Mouse (Mus musculus) B cell, adult 62 days (primary cell): Measurements from ENCODE around the gene Zc3h4. TPM values are rescaled to one million over a fixed set of nuclear protein-coding genes. Genes with fewer than 3 reads are reported as not detected.

Source experiments
- total RNA-seq: library from RNA; stranded (reverse); gene quantifications from 4 replicates; pipeline ENCODE4 v1.2.4, GENCODE M21; 2023

The Zc3h4 gene
- total RNA-seq, result 83.6 to 104 TPM (median 96.1 TPM) in 4 replicates

GRCm38 (mm10) chr7:16400689-16401611 lies at the start of gene Zc3h4:
TSS of gene Zc3h4 (plus strand) at chr7:16400910.

DNA sequence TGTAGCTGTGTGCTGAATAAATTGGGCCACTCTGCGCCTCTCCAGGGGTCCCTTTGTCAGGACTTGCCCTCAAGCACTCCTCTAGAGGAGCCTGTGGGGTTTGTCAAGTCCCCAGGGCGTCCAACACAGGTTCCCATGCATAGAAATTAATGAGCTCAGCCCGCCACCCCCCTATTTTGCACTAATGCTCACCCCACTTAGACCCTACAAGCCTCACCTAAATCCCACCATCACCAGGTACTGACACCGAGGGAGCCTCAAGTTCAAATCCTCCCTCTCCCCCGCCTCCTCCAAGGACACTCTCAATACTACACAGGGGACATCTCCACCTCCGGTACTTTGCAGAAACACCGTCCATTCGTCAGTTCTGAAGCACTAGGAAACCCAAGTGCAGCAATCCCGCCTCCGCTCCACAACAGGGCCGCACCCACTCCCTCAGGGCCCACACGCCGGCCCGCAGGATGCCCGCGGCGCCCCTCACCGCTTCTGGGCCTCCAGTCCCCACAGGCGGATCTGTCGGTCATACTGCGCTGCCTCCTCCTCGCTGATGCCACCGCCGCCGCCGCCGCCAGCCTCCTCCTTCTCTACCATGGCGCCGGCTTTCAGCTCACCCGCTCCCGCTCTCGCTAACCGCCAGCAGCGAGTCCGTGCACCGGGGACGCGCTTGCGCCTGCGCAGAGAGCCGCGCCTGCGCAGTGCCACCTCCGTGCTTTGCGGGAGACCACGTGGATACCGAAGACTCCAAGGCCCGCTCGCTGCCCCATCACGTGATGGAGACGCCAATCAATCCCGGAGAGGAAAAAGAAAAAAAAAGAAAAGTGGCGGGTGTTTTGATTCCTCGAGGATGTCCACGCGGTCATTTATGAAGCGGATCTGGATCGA lies 13.3 kb upstream of the Zc3h4 start, which contains the start of gene Sae1:
Gene Sae1, minus strand, starts transcription at position 647 of the 882 bp plus-strand sequence.

DNA sequence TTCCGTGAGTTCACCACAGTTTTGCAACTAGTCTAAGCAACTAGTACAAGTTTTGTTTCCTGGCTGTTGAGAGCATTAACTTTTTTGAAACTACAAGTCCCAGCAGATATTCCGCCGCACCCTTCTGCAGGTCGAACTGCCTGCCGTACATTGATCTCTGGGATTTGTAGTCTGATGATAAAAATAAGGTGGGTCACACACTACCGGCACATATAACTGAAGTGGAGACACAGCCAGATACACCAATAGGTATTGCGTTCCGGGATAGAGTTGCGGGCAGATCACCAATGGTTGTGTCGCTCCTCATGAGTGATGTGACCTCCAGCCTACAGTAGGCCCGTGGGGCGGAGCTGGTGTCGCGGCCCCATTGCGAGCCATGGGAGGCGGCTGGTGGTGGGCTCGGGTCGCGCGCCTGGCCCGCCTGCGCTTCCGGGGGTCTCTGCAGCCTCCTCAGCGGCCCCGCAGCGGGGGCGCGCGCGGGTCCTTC lies 51.9 kb downstream of the Zc3h4 start, which contains the start of gene Tmem160:
Gene Tmem160, plus strand, starts transcription at position 193 of the 487 bp plus-strand sequence.

DNA sequence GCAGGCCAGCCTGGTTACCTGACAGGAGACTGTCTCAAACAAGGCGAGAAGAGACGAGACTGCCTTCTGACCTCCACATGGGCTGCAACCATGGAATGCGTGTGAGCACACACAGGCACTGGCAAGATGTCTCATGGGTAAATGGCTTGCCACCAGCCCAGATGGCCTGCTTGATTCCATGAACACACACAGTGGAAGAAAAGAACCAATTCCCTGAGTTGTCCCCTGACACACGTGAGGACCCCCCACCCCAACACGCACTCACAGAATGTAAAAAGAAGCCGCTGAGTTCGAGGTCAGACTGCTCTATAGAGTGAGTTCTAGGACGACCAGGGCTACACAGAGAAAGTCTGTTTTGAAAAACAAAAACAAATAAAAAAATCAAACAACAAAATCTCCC lies 76.9 kb downstream of the Zc3h4 start, which contains the start of gene Npas1:
Gene Npas1, minus strand, starts transcription at position 101 of the 400 bp plus-strand sequence.

Other genes with a start within 250 kb of the Zc3h4 start
- gene Meis3, start 225.8 kb upstream of the Zc3h4 start, total RNA-seq, result 15.3 to 24.5 TPM (median 19.8 TPM) in 4 replicates
- 45.3 to 52.6 TPM (median 50.0 TPM) in 4 replicates for gene Dhx34, start 178.9 kb upstream of the Zc3h4 start, total RNA-seq
- 1.3 to 2.0 TPM (median 1.5 TPM) in 4 replicates for gene C5ar2, start 156.8 kb upstream of the Zc3h4 start, total RNA-seq
- gene C5ar1, start 141.4 kb upstream of the Zc3h4 start, total RNA-seq, result not detected in 4 replicates
- 33.1 to 39.0 TPM (median 33.8 TPM) in 4 replicates for gene Inafm1, start 127.3 kb upstream of the Zc3h4 start, total RNA-seq
- gene Ccdc9, start 114.1 kb upstream of the Zc3h4 start, total RNA-seq, result 436 to 443 TPM (median 440 TPM) in 4 replicates
- gene Bbc3, start 92.5 kb upstream of the Zc3h4 start, total RNA-seq, result 9.9 to 18.6 TPM (median 14.2 TPM) in 4 replicates
- gene Sae1, start 13.1 kb upstream of the Zc3h4 start, total RNA-seq, result 45.3 to 57.1 TPM (median 50.7 TPM) in 4 replicates
- 32.2 to 39.7 TPM (median 39.1 TPM) in 4 replicates for gene Tmem160, start 51.9 kb downstream of the Zc3h4 start, total RNA-seq
- gene Npas1, start 76.8 kb downstream of the Zc3h4 start, total RNA-seq, result not detected in 4 replicates
- gene Arhgap35, start 214.1 kb downstream of the Zc3h4 start, total RNA-seq, result 22.0 to 24.2 TPM (median 22.9 TPM) in 4 replicates